Mouse (Mus musculus) NIH3T3 (cell line): ENCODE measurements around the gene L3mbtl2.
A peak's percentile ranks its signal among the peaks of the same experiment; 100 is the strongest.

ENCODE experiments used
- DNase-seq: peaks from one replicate; pipeline ENCODE4 v3.0.0-alpha.2; 2012; ENCODE audit warnings: low read depth

The L3mbtl2 gene

GRCm38 (mm10) chr15:81708991-81709390 lies 45.3 kb downstream of the L3mbtl2 start:
- DNase-seq = no peak

GRCm38 (mm10) chr15:81709686-81710085 lies 46.0 kb downstream of the L3mbtl2 start:
- DNase-seq = no peak

DNA sequence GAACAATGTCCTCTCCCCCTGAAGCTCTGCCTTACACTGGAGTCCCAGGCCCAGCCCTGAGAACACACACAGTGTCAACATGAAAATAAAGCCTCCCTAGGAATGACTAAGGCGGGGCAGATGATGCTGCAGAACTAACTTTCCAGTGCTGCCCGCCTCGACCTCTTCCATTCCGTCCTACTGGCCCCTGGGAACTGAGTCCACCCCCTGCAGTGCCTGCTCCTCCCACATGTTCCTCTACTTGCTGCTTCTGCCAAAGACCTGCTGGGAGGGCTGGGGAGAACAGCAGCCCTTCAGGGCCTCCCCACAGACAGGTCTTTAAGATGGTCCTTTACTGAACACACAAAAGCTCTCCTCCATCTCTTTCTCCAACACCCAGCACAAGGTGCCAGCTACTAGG lies 47.1 kb downstream of the L3mbtl2 start:
- no peak for DNase-seq

DNA sequence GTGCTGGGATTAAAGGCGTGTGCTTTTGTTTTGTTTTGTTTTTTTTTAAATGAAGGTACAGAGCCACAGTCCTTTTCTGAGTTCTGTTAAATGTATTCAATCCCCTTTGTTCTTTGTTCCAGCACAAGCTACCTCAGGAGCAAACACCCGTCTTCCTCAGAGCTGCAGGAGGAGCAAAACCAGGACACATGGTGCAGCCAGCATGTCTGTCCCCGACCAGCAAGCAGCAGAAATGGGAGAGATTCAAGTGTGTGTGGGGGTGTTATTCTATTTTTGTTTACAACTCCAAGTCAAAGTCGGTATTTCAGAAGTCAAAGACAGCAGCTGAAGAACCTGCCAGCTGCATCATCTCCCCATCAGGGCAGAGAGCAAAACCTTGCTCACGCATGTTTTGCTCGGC lies 50.1 kb downstream of the L3mbtl2 start:
- DNase-seq = no peak

DNA sequence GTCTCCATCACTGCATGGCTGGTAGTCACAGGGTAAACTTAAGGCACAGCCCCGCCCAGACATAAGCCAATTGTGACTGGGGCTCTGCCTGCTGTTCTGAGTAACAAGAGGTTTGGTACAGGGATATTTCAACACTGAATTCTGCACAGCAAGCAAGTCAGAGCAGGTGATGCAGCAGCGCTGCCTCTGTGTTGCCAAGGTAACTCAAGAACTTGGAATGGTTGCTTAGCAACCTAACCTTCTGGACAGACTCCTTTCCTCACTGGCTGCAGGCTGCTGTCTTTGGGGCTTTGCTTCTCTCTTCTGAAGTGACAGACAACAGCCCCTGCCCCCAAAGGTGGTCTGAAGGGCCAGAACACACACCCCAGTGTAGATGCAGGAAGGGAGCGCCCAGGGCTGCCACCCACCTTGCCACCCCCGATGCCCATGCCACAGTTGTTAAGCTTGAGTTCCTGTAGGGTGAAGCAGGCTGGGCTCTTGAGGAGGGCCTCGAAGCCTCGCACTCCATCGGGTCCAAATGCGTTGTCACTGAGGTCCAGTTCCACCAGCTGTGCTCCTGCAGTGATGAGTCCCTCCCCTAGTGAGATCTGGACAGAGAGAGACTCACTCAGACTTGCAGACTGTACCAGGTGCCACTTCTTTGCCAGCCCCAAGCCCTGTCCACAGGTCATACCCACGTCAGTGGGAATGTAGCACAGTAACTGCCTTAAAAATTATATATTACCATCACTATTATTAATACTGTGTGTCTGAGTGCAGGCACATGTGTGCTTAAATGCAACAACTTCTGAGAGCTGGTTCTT lies 54.8 kb downstream of the L3mbtl2 start:
- no peak for DNase-seq

- DNase-seq = peak; percentile 23
Measured at GRCm38 (mm10) chr15:81719139-81719531, 55.4 kb downstream of the L3mbtl2 start.

DNA sequence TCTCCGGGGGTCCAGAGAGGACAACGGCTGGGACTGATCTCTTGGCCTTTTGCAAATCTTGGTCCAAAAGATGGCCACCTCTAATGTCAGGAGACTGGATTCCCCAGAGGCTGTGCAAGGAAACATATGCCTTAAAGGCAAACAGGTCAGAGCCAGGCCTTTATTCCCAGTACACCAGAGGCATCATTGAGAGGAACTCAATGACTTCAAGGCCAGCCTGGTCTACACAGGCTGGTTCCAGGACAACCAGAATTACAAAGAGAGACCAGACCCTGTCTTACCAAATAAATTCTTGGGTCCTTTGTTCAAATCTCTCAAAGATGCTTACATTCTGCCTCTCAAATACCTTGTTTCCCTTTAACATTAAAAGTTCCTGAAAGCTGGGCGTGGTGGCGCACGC lies 58.7 kb downstream of the L3mbtl2 start:
- DNase-seq = no peak

DNA sequence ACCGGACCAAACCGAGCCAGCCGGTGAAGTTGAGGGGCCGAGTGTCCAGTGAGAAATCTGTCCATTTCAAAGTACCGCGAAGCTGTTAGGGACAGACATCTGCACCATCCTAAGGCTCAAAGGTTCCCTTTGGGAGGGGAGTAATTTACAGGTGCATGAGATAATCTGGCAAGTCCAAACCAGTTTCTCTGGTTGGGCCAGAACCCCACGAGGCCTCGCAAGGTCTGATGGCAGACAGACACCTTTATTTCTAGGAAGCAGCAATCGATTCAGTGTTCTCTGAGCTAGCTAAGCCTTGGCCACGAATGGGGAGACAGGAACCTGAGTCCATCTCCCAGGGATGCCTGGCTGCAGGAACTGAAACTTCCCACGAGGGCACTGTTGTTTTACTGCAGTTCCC lies 60.0 kb downstream of the L3mbtl2 start:
- DNase-seq = no peak

GRCm38 (mm10) chr15:81725965-81726364 lies 62.3 kb downstream of the L3mbtl2 start:
- DNase-seq = no peak

DNA sequence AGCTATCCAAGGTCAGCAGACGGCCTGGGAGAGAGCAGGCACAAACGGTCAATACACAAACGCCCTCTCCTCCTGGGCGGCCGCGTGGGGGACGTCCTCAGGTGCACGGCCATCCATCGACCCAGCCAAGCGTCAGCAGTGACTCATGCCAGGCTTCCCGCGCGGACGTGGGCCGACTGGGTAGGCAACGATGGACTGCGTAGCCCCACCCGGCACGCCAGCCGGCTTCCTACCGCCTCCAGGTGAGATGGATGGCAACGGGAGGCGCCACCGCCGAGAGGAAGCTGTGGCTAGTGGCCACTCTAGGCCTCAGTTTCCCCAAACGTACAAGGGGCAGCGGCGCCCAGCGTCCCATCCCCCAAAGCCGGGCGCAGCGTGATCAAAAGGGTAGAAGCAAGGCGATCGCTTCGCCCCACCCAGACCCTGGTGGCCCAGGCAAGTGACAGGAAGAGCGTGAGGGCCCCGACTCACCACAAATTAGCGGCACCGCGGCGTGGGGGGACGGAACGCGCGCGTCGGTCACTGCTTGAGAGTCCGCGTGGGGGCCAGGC lies 65.6 kb downstream of the L3mbtl2 start:
- peak; percentile 48 for DNase-seq

DNA sequence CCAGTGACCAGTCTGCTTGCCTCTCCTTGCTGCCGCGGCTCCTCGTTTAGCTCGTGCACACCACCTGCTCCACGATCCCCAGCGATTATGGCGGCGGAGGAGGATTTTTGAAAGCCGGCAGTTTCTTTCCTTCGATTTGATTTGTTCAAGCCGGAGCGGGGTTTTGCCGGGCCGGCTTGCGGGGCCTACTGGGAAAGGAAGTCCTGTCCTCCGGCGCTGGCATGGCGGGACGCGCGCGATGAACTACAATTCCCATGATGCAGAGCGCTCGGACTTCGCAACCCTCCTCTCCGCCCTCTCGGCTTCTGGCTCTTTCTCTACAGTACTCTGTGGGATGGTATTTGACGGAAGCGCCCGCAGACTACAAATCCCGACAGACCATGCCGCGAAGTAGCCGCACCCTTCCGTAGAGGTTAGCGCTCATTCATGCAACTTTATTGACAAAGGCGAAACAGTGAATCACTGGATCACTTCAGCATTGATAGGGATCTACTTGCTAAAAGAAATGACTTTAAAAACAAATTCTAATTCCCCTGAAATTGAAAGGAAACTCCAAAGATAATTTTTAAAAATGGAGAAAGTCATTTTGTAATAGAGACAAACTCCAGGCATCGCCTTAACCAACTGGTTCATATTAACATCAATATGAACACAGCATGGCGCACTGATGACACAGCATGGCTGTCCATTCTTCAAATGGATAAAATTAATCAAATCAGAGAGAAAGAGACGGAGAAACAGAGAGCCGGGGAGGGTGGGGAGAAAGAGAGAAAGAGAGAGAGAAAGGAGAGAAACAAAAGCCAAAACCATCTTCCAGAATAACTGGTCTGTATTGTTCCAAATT lies 66.3 kb downstream of the L3mbtl2 start:
- DNase-seq = peak; percentile 98

GRCm38 (mm10) chr15:81735075-81735474 lies 71.4 kb downstream of the L3mbtl2 start:
- peak; percentile 24 for DNase-seq
